Mouse (Mus musculus) myocyte (in vitro differentiated cells): ENCODE measurements around the gene Psap.

Source experiments
- CEBPB ChIP-seq: IDR thresholded peaks from 2 replicates; pipeline ENCODE4 v1.6.1; 2011; ENCODE audit warnings: mild to moderate bottlenecking, moderate library complexity; ENCODE audit not compliant: poor library complexity, insufficient read depth, severe bottlenecking
- E2F4 ChIP-seq: IDR thresholded peaks from one replicate; pipeline ENCODE4 v1.6.1; 2011; ENCODE audit warnings: mild to moderate bottlenecking, control low read depth, moderate library complexity; ENCODE audit not compliant: insufficient read depth
- MYOG ChIP-seq, 3 experiments: IDR thresholded peaks; one replicate each; pipeline ENCODE4 v1.6.1; 2011; ENCODE audit warnings: control low read depth in 2 of 3, low read depth in 2 of 3, mild to moderate bottlenecking in 2 of 3; ENCODE audit not compliant: insufficient read length in 2 of 3, control insufficient read depth in 1 of 3, insufficient read depth in 1 of 3
- POLR2A ChIP-seq: IDR thresholded peaks from one replicate; pipeline ENCODE4 v1.6.1; 2011; ENCODE audit warnings: low read depth, mild to moderate bottlenecking, control low read depth, moderate library complexity; ENCODE audit not compliant: insufficient read length
- POLR2AphosphoS2 ChIP-seq: IDR thresholded peaks from one replicate; pipeline ENCODE4 v1.6.1; 2011; ENCODE audit warnings: low read depth, control low read depth; ENCODE audit not compliant: insufficient read length
- TCF3 ChIP-seq: IDR thresholded peaks from one replicate; pipeline ENCODE4 v1.6.1; 2011; ENCODE audit warnings: low read depth, control low read depth; ENCODE audit not compliant: insufficient read length
- USF1 ChIP-seq: IDR thresholded peaks from one replicate; pipeline ENCODE4 v1.6.1; 2011; ENCODE audit warnings: low read depth, mild to moderate bottlenecking, control low read depth, moderate library complexity

DNA sequence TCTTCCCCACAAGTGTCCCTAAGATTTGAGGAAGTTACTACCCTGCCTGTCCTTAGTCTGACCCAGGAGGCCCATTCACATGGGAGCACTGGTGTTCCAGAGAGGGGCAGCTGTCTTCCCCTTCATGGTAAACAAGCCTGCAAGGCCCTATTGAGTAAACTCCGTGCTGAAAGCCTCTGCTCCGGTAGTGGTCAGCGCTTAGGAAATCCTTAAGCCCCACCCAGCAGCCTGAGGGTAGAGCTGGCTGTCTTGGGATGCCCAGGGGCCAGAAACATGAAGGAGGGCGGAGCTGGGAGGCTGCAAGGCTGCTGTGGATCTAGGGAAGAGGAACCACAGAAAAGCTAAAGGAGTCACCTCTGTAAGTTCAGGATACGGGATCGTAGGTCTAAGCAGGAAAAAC, 71.6 kb downstream of the Psap start:
- no peak for TF ChIP-seq POLR2A
- peak in 1 of 3 experiments; percentile 49 for TF ChIP-seq MYOG (IDR thresholded peaks at IDR 0.05; ENCODE audit: control insufficient read depth in 1 of 3, insufficient read depth in 1 of 3, insufficient read length in 2 of 3, low read depth in 2 of 3)
- TF ChIP-seq USF1, result no peak
- TF ChIP-seq TCF3, result no peak
- 0 out of 2 replicates have a peak, but pooled peaks have one; percentile 18 for TF ChIP-seq CEBPB
- TF ChIP-seq E2F4, result no peak
- no peak for TF ChIP-seq POLR2AphosphoS2
